Mouse (Mus musculus) midbrain, embryonic 12.5 days (tissue): Measurements from ENCODE around the gene Mgarp. TPM values are rescaled to one million over a fixed set of nuclear protein-coding genes. Genes with fewer than 3 reads are reported as not detected.
A peak's percentile ranks its signal among the peaks of the same experiment; 100 is the strongest.
"Not testable (repeated sequence)": the region's sequence is repeated elsewhere in the genome, so short reads cannot be mapped to it uniquely, and the experiment has no call there.

ENCODE experiments used
- ATAC-seq: fragments of 200-750 bp; cut with Nextera tagmentation; 2 replicates; pipeline ENCODE4 v1.8.0; 2017; ENCODE audit warnings: low read depth, moderate TSS enrichment, moderate library complexity; ENCODE audit not compliant: low FRiP score
- H3K27ac ChIP-seq: fragments of 300-500 bp; sonication (generic); replicated peaks from 2 replicates; pipeline ENCODE4 v1.5.1; 2016; ENCODE audit warnings: mild to moderate bottlenecking
- H3K27me3 ChIP-seq: fragments of 300-500 bp; sonication (generic); 2 replicates; pipeline ENCODE4 v1.6.1; 2016; ENCODE audit warnings: mild to moderate bottlenecking
- H3K36me3 ChIP-seq: fragments of 300-500 bp; sonication (generic); 2 replicates; pipeline ENCODE4 v1.6.1; 2016
- H3K4me1 ChIP-seq: fragments of 300-500 bp; sonication (generic); 2 replicates; pipeline ENCODE4 v1.6.1; 2016
- H3K4me2 ChIP-seq: fragments of 300-500 bp; sonication (generic); replicated peaks from 2 replicates; pipeline ENCODE4 v1.6.1; 2016; ENCODE audit warnings: mild to moderate bottlenecking, moderate library complexity
- H3K4me3 ChIP-seq: fragments of 300-500 bp; sonication (generic); 2 replicates; pipeline ENCODE4 v1.5.1; 2016; ENCODE audit warnings: mild to moderate bottlenecking
- H3K9ac ChIP-seq: fragments of 300-500 bp; sonication (generic); replicated peaks from 2 replicates; pipeline ENCODE4 v1.6.1; 2016; ENCODE audit warnings: mild to moderate bottlenecking, moderate library complexity
- H3K9me3 ChIP-seq: fragments of 300-500 bp; sonication (generic); 2 replicates; pipeline ENCODE4 v1.6.1; 2016; ENCODE audit warnings: mild to moderate bottlenecking
- WGBS: fragments of 180-500 bp; shearing (Covaris S2); methylation state at CpG from one replicate; pipeline ENCODE4 v1.1.7; 2016; 5-methylcytosine and 5-hydroxymethylcytosine counted together
- polyA plus RNA-seq: library from polyadenylated mRNA; unstranded; fragments of >200 nt; fragmentation: Nextera tagmentation; extraction: Ambion mirVana; gene quantifications from 2 replicates; pipeline ENCODE4 v1.2.1, GENCODE M21; 2016

Mgarp gene
- 11.7 and 19.2 TPM in 2 replicates for polyA plus RNA-seq

GRCm38 (mm10) chr3:51396219-51397068, at the start of gene Mgarp:
Gene Mgarp (minus strand): TSS chr3:51396738.
- peaks cover 26% of the 10 kb centered on the region for H3K4me1 ChIP-seq
- H3K4me3 ChIP-seq, result peak within 1 kb of the TSS; percentile 48
- no peaks in the 10 kb centered on the region for H3K9me3 ChIP-seq
- H3K9ac ChIP-seq, result peak within 1 kb of the TSS; percentile 43
- 2% methylated on average over 41 of the region's 41 CpGs for WGBS
- peak within 1 kb of the TSS; percentile 71 for H3K4me2 ChIP-seq
- ATAC-seq, result peak; percentile 87
- no peak within 1 kb of the TSS for H3K27ac ChIP-seq
- peaks cover 37% of the 10 kb centered on the region for H3K27me3 ChIP-seq
- H3K36me3 ChIP-seq, result no peaks in the 10 kb centered on the region

DNA sequence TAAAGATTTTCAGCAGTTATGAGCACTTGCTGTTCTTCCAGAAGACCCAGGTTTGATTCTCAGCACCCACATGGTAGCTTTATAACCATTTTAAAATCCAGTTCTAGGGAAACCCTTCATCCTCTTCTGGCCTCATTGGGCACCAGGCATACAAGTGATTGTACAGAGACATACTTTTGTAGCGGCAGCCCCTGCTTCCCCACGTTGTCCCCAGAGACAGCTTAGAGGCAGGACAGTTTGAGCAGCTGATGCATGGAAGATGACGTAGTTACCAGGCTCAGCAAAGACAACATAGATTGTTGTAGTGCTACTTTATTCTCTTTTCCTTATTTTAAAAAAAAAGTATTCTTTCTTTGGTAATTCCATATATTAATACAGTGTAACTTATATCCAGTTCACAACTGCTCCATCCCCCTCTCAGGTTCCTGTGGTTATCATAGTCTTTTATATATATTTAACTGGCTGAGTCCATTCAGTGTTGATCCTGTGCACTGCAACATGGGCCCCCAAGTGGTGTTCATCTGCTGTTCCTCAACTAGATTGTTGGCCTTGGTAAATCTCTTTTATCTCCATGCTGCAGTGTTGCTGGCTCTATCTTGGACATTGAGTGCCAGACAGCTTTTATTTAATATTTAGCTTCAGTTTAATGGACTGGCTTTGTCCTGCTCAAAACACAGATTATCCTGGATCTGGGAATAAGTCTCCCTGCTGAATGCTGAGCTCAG, 38.5 kb upstream of the Mgarp start:
- Histone ChIP-seq H3K9me3 (no peaks in the 10 kb centered on the region), H3K9ac (no peak overlapping the region), H3K36me3 (peaks cover 5% of the 10 kb centered on the region; the same call in 1 of the 2 replicates), H3K27me3 (no peaks in the 10 kb centered on the region), H3K4me1 (no peaks in the 10 kb centered on the region), H3K27ac (no peak overlapping the region), H3K4me2 (no peak overlapping the region), H3K4me3 (no peak overlapping the region)
- 86% methylated on average over 3 of the region's 3 CpGs for WGBS
- no peak for ATAC-seq

DNA sequence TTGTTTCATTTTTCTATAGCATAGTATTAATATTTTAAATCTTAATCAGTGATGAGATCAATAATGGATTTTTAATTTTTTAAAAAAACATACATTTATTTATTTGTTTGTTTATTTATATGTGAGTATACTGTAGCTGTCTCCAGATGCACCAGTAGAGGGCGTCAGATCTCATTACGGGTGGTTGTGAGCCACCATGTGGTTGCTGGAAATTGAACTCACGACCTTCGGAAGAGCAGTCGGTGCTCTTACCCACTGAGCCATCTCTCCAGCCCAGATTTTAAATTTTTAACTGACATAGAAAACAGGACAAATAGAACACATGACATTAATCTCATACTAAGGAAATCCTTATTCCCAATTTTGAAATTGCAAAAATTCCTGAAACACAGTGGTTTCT, 37.8 kb upstream of the Mgarp start:
- WGBS, result 89% methylated on average over 5 of the region's 5 CpGs
- H3K9me3 ChIP-seq, H3K27ac ChIP-seq, H3K36me3 ChIP-seq, H3K4me2 ChIP-seq, H3K27me3 ChIP-seq, H3K4me3 ChIP-seq, H3K9ac ChIP-seq, ATAC-seq, H3K4me1 ChIP-seq: not testable (repeated sequence)

DNA sequence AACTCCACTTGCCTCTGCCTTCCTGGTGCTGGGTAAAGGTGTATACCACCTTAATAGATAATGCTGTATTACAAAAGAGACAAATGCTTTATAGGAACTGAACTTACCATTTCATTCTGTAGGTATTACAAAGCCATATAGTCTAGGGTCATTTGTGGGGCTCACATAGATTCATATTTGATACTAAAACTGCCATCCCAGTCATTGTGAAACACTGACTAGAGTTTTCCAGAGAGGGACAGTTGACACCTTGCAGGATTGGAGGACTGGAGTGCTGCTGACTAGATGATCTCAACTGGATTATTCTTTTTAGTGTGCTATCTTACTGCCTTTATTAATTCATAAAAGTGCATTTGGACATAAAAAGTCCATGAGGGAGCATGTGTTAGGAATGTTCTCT, 28.9 kb upstream of the Mgarp start:
- Histone ChIP-seq H3K4me3 (no peak overlapping the region), H3K27me3 (no peaks in the 10 kb centered on the region), H3K4me1 (no peaks in the 10 kb centered on the region), H3K27ac (no peak overlapping the region), H3K4me2 (no peak overlapping the region), H3K9me3 (no peaks in the 10 kb centered on the region), H3K9ac (no peak overlapping the region), H3K36me3 (0 out of 2 replicates have a peak, but pooled peaks cover 2% of the 10 kb centered on the region)
- ATAC-seq, result no peak

DNA sequence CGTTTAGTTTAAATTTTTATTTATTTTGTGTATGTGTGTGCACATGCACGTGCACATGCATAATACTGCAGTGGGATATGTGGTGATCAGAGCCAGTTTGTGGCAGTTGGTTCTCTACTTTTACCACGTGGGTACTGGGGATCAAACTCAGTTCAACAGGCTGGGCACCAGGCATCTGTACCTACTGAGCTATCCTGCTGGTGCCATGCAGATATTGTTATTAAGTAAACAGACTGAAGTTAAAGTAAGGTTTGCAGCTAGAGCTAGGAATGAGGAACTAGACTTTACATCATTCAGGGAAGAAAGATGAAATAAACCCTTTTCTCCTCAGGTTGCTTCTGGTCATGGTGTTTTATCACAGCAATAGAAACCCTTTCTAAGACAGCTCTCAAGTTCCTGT, 25.4 kb upstream of the Mgarp start:
- H3K36me3 ChIP-seq, result 0 out of 2 replicates have a peak, but pooled peaks cover 2% of the 10 kb centered on the region
- H3K9ac ChIP-seq, result no peak overlapping the region
- H3K27me3 ChIP-seq, result no peaks in the 10 kb centered on the region
- no peak for ATAC-seq
- H3K4me3 ChIP-seq, result no peak overlapping the region
- peaks cover 15% of the 10 kb centered on the region for H3K4me1 ChIP-seq
- H3K27ac ChIP-seq, result no peak overlapping the region
- WGBS, result 91% methylated on average over 3 of the region's 3 CpGs
- no peak overlapping the region for H3K4me2 ChIP-seq
- H3K9me3 ChIP-seq, result no peaks in the 10 kb centered on the region

DNA sequence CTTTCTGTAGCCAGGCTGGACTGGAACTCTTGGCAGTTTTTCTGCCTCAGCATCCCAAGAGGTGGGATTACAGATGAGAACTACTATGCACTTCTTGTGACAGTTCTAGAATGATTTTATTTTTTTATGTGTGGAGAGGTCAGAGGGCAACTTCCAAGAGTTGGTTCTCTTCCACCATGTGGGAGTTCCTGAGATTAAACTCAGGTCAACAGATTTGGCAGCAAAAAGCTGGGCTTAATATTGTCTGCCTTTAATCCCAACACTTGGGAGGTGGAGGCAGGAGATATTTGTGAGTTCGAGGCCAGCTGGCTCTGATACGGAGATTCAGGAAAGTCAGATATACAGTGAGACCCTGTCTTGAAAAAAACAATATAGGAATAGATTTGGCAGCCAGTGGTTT, 21.4 kb upstream of the Mgarp start:
- H3K9ac ChIP-seq, result no peak overlapping the region
- peak overlapping the region; percentile 0; the same call in 1 of the 2 replicates for H3K4me3 ChIP-seq
- H3K4me1 ChIP-seq, result peaks cover 23% of the 10 kb centered on the region
- 70% methylated on average over 2 of the region's 2 CpGs for WGBS
- peak overlapping the region; percentile 80 for H3K4me2 ChIP-seq
- no peak for ATAC-seq
- H3K27ac ChIP-seq, result no peak overlapping the region
- H3K36me3 ChIP-seq, result 0 out of 2 replicates have a peak, but pooled peaks cover 2% of the 10 kb centered on the region
- H3K27me3 ChIP-seq, result no peaks in the 10 kb centered on the region
- no peaks in the 10 kb centered on the region for H3K9me3 ChIP-seq

- Histone ChIP-seq H3K36me3 (0 out of 2 replicates have a peak, but pooled peaks cover 2% of the 10 kb centered on the region), H3K27me3 (no peaks in the 10 kb centered on the region), H3K4me3 (peak overlapping the region; percentile 100), H3K4me1 (peaks cover 23% of the 10 kb centered on the region), H3K9me3 (no peaks in the 10 kb centered on the region), H3K27ac (no peak overlapping the region), H3K4me2 (peak overlapping the region; percentile 80), H3K9ac (no peak overlapping the region; the same call in 1 of the 2 replicates)
- 49% methylated on average over 2 of the region's 2 CpGs for WGBS
- ATAC-seq, result no peak
Observed at GRCm38 (mm10) chr3:51417485-51417884, 20.9 kb upstream of the Mgarp start.

DNA sequence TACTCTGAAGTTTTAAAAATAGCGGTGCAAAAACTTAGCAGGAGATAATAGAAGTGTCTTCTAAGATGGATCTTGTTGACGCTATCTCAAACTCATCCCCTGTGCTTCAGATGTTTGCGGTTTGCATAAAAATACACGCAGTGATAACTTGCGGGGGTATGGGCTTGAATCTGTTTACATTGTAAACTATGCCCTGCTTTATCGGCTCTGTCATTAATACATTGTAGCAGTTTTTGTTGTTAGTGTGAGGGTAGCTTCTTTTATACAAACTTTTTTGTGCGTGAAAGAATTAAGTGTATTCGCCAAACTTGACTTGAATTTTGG, 20.6 kb upstream of the Mgarp start:
- H3K4me1 ChIP-seq, result peaks cover 23% of the 10 kb centered on the region
- no peaks in the 10 kb centered on the region for H3K27me3 ChIP-seq
- peak overlapping the region; percentile 90; the same call in 1 of the 2 replicates for H3K27ac ChIP-seq
- H3K36me3 ChIP-seq, result 0 out of 2 replicates have a peak, but pooled peaks cover 2% of the 10 kb centered on the region
- no peaks in the 10 kb centered on the region for H3K9me3 ChIP-seq
- peak overlapping the region; percentile 100 for H3K4me3 ChIP-seq
- WGBS, result 10% methylated on average over 8 of the region's 8 CpGs
- peak overlapping the region; percentile 98 for H3K9ac ChIP-seq
- H3K4me2 ChIP-seq, result peak overlapping the region; percentile 80
- no peak for ATAC-seq

DNA sequence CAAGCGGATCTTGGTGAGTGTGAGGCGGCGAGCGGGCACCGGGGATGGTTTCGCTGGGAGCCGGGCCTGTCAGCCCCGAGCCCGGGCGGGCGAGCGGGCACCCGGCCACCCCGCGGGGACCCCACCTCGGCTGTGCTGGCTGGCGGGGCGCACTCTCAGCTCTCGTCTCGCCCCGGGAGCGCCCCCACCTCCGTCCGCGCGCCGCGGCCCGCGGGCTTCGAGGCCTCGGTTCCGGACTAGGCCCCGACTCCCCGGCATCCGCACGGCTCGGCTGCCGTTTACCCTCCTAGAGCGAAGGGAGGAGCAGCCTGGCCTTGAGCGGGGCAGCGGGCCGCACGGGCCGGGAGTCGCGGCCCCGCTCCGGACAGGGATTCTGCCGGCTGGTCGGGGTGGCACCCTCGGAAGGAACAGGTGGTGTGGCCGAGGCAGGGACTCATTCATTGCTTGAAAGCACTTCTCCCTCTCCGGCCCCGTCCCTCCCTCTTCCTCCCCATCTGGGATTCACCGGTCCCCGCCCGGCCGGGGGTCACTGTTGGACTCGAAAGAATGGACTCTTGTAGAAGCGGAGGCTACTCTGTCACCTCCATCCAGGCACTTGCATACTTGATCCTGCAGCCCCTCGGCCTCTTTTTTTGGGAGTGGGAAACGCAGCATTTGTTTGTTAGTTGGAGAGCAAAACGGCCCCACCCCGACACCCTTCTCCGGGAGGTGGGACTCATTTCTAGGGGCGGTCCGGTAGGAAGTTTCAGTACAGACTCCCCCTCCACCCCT, 20.0 kb upstream of the Mgarp start:
- peak overlapping the region; percentile 100 for H3K4me3 ChIP-seq
- H3K27me3 ChIP-seq, result no peaks in the 10 kb centered on the region
- H3K4me2 ChIP-seq, result peak overlapping the region; percentile 80
- H3K4me1 ChIP-seq, result peaks cover 23% of the 10 kb centered on the region
- H3K9me3 ChIP-seq, result no peaks in the 10 kb centered on the region
- ATAC-seq, result peak; percentile 57
- peak overlapping the region; percentile 98 for H3K9ac ChIP-seq
- WGBS, result under 1% methylated on average over 67 of the region's 68 CpGs
- H3K27ac ChIP-seq, result peak overlapping the region; percentile 90
- H3K36me3 ChIP-seq, result 0 out of 2 replicates have a peak, but pooled peaks cover 2% of the 10 kb centered on the region

DNA sequence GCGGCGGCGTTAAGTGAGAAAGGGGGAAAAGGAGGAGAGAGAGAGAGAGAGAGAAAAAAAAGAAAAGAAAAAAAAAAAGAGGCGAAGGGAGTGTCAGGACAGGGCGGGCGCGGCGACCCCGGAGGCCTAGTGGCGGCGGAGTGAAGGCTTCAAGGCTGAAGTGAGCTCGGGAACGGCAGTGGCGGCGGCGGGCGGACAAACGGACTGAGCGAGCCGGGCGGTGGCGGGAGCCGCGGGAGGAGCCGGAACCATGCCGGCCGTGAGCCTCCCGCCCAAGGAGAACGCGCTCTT, 19.5 kb upstream of the Mgarp start:
- Histone ChIP-seq H3K27ac (peak overlapping the region; percentile 90), H3K4me2 (peak overlapping the region; percentile 80), H3K4me3 (peak overlapping the region; percentile 100), H3K36me3 (0 out of 2 replicates have a peak, but pooled peaks cover under 1% of the 10 kb centered on the region), H3K9me3 (no peaks in the 10 kb centered on the region), H3K27me3 (no peaks in the 10 kb centered on the region), H3K4me1 (peaks cover 23% of the 10 kb centered on the region), H3K9ac (peak overlapping the region; percentile 98)
- peak; percentile 78 for ATAC-seq
- under 1% methylated on average over 28 of the region's 30 CpGs for WGBS

GRCm38 (mm10) chr3:51415098-51416072, 18.8 kb upstream of the Mgarp start, which contains the start of gene Naa15:
Gene Naa15 (plus strand): TSS chr3:51415148.
- peak within 1 kb of the TSS; percentile 98 for H3K9ac ChIP-seq
- peaks cover 23% of the 10 kb centered on the region for H3K4me1 ChIP-seq
- WGBS, result 4% methylated on average over 43 of the region's 43 CpGs
- no peaks in the 10 kb centered on the region for H3K36me3 ChIP-seq
- H3K4me2 ChIP-seq, result peak within 1 kb of the TSS; percentile 80
- peak within 1 kb of the TSS; percentile 90 for H3K27ac ChIP-seq
- H3K4me3 ChIP-seq, result peak within 1 kb of the TSS; percentile 100
- no peaks in the 10 kb centered on the region for H3K27me3 ChIP-seq
- H3K9me3 ChIP-seq, result no peaks in the 10 kb centered on the region
- peak; percentile 94 for ATAC-seq
